Mouse (Mus musculus): ENCODE results near the gene Opn4. TPM values are rescaled to one million over a fixed set of nuclear protein-coding genes. Genes with fewer than 3 reads are reported as not detected.

Opn4 gene
- total RNA-seq, 1 experiment from 2014 or later: not detected

DNA sequence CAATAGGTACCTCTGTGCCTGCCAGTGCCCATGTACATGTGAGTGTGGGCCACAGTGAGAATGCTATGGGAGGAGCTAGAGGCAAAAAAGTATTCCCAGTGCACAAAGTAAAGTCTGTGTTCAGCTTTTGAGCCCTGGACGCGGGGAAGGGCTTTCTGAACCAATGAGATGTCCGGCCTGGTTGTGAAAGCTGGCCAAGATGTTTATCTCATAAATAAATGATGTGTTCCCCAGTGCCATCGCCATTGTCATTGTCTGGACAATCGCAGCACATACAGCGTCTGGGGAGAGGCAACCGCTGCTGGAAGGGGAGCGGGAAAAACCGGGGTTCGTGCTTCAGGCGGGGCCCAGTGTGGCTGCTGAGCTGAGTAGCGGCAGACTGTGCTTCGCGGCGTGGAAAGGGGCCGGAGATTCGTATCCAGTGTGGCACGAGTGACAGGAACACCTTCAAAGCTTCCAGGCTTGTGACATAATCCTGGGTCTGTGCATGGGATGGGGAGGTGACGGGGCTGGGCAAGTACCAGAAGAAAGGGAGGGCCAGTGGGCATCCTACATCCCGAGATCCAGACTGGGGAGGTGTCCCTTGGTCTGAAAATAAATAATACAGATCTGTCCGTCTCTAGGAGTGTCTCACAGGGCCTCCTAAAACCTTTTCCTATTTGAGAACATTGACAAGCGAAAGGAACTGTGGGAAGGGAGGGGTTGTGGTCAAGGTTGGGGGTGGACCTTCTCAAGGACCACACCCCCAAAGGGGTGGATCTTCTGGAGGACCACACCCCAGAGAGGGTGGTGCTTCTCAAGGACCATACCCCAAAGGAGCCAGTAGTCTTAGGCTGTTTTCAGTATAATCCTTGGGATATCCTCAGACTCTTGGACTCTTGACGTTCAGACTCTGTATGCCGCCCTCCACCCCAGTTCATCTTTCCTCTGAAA, 8.9 kb downstream of the Opn4 start:
- no peak for DNase-seq

DNA sequence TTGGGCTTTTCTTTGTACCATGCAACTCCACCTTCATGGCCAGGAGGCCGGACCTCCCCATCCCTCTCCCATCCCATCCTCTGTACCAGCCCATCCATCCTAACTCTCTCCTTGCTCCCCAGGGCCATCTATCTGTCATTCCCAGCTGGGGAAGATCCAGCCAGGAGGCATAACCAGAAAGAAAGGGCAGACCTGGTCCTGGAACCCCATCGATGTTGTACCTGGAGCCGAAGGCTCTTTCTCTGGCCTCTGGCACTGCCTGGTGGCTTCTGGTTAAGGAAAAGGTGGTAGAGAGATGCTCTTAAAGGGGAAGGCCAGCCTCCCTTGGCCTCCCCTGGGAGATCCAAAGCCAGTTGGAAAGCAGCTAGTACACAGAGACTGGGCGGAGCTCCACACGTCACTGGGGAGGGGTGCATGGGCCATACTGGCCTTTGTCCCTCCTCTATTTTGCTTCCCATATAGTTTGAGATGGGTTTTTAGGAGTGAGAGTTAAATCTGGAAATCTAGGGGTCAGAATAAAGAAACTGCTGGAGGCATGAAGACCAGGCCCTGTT, 9.8 kb downstream of the Opn4 start:
- no peak for DNase-seq

DNA sequence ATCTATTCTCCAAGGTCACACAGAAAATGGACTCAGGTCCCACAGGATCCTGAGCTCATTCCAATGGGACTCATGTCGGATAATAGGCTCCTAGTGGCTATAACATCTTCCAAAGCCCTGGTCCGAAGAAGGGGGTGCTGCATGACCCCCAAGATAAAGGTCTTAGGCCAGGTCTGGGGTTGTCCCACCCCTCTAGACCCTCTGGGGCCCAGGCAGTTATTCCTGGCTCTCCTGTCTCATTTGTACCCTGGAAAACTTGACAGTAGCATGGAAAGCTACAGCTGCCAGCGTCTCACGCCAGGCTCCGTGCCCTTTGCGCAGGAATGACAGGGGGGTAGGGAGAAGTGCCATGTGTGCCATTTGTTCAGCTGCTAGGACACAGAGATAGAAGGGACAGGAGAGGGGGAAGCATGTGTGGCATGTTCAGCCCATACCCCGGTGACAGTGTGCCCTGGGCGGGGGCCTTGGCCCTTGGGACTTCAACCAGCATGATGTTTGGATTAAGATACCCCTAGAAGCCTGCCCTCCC, 10.7 kb downstream of the Opn4 start:
- DNase-seq: no peak

DNA sequence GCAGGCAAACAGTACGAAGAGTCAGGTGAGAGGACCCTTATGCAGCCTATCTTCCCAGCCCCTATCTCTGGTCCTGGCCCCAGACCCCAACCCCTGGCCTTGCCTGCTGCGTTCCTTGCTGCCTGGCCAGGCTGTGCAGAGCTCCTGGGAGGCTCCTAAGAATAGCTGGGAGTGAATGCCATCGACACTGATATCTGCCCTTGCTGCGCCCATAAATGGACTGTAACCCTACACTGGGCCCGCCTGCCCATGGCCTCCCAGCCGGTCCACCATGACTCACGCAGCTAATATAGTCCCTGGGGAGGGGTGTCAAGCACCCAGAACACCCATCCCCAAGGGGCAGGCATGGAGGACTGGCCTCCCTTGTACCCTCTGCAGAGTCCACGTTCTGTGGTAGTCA, 11.4 kb downstream of the Opn4 start, which contains the start of gene Ldb3:
TSS of gene Ldb3 (minus strand) at position 185 of the 400 bp plus-strand sequence.
- DNase-seq: peak; percentile 20

DNA sequence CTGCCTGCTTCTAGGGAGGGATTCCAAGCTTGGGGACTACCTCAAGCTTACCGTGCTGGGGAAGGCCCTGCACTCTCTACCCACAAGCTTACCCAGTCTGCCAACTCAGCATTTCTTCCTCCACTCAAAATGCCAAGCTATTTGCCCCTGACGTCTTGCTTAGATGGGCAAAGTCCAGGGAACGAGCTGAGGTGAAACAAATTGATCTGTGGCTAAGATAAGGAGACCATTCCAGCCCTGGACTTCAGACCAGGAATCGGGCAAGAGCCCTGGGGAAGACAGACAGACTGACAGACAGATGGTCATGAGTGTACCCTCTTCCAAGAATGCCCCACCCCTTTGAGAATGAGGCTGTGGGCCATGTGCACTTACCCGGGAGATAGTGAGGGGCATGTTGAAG, 11.9 kb downstream of the Opn4 start:
- no peak for DNase-seq

DNA sequence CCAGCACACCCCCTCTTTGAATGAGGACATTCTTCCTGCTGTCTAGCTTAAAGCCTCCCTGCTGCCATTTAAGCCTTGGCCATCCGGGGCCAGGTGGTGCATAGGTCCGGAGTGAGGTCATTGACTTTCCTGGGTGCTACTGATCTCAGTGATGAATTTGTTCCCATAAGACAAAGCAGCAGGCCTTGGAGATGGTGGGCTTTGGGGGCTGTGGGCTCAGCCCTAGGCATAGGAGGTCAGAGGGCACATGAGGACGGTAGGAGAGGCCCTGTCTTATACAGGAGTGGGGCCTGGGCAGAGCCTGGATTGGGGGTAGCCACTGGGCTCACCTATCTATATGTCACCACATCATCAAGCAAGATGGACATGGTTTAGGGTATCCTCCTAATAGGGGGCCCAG, 13.1 kb downstream of the Opn4 start:
- DNase-seq: no peak

DNA sequence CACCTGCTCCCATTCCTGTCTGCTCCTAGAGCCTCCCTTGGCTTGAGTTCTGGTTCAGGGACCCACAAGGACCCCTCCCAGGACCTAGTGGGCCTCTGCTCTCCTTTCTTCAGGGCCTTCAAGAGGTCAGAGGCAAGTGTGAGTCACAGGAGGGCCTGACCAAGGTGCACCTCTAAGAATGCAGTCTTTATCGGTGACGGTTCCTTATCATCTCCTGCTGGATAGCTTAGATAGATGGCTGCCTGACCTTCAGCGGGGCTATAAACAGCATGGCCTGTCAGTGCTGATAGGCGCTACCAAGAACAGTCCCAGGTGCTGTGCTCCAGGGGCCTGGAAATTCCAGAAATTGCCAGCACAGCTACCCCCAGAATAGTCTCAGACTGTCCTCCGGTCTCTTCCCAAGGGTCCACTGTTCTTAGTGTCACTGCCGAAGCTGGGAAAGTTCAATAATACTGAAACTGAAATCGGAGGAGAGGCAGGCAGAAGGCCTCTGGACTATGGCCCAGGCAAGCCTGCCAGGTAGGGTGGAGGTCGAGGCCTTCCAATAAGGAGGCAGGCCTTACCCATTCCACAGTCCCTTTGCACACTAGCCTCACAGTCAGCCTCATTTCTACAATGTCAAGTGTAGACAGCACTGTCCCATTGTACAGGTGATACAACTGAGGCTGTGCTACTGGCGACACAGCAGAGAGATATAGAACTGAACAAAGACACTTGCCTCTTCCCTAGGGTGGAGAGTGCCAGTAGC, 14.4 kb downstream of the Opn4 start:
- DNase-seq: no peak

DNA sequence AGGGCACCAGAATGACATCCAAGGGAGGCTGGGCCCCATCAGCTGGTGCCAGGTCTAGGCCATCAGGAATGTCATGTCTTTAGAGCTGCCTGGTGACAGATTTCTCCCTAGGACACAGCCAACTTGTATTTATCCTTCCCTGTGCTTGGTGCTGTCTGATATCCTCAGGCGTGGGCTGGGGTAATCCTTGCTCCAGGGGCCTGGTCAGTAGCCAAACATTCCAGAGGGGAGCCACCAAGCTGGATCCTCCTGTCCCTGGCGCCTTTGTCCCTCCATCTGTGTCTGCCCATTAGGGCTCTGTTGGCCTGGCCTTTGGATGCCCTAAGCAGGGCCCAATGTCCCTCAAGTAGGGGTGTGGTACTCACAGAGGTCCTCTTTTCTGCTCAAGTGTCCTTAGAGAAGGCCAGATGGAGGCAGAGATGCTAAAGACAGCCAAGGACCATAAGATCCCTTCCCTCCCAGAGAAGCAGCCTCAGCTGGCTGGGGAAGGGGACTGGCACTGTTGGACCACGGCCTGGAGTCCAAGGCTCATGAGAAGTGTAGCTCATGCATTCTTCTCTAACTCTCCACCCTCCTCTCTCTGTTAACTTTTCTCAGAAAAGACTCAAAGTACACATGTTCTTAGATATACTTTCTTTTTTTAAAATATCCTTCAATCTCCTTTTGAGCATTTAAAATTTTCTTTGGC, 17.1 kb downstream of the Opn4 start:
- no peak for DNase-seq

DNA sequence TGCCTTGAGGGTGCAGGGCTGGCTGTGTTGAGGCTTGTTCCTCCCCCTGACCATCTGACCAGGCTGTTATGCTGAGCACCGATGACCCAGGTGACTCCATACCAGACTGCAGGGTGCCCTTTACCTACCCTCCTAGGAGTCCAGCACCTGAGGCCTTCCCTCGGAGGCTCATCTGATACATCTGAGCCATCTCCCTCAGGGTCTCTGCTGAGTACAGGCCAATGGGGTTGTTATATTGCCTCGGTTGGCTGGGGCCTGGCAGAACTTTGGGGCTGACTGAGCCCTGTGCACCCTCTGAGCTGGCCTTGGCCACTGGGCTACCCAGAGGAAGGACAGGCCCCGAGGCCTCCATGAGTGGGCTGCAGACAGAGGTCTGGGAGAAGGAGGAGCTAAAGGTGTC, 23.1 kb downstream of the Opn4 start:
- no peak for DNase-seq

DNA sequence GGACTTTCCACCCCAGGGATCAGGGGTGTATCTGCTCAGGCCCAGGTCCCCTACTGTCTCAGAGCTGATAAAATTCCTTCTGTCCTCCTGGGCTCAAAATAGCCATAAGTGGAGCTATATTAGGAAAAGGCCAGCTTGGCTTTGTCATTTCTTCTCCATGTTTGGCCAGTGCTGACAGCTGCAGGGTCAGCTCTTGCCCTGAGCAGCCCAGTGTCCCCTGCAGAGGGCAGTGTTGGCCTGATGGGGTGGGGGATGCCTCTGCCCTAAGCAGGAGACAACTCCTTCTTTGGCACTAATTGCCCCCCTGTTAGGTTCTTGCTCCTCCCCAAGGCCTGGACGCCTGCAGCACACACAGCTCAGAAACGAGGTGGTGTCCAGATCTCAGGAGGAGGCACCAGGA, 25.9 kb downstream of the Opn4 start:
- no peak for DNase-seq

DNA sequence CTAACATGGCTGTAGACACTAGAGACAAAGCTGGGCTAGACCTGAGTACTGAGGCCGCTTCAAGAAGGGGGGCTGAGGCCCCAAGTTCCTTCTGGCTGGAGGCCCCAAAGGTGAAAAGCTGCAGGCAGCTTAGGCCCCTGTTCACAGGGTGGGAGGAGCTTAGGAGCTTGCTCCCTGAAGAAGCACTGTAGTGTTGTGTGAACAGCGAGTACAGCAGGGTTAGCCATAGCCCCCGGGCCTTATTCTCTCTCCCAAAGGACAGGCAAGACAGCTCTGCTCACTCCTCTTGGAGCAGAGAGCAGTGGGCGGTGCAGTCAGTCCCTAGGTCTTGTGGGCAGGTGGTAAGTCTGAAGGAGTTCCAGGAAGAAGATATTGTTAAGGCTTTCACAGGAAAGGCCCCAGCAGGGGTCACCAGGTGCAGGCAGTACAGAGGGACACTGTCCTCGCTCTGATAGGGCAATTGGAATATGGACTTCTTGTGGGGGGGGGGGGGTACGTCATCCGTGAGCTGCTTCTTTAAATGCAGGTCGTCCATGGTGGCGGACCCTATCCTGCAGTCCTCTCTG, 26.5 kb downstream of the Opn4 start:
- no peak for DNase-seq

DNA sequence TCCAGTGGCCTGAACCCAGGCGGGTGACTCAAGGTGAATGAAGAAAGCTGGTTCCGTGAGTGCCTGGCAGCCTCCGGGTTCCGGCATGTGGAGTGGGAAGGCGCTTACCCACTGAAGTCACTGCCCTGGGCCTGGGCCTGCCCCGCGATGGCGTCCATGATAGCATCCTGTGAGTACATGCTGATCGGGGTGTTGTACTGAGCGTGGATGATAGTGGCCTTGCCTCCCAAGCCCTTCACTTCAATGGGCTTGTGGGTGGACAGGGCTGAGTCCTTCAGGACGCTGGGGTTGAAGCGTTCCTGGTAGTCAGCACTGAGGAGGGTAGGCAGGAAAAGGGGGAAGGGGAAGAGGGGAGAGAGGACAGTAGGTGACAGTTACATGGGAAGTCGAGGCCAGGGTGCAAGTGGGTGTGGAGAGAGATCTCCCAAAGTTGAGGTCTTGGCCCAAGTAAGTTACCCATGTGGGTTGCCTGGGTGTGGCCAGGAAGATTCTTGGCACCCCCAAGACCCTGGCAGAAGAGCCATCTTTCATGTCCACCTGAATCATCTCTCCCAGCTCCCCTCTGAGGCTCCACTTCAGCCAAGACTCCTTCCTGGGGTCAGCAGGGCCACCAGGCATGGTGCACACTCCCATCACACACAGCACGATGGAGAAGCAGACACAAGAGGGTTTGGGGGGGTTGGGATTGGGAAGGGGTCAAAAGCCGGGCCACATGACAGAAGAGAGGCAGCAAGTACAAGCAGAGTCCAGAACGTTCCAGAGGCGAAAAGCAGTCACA, 28.1 kb downstream of the Opn4 start:
- no peak for DNase-seq

DNA sequence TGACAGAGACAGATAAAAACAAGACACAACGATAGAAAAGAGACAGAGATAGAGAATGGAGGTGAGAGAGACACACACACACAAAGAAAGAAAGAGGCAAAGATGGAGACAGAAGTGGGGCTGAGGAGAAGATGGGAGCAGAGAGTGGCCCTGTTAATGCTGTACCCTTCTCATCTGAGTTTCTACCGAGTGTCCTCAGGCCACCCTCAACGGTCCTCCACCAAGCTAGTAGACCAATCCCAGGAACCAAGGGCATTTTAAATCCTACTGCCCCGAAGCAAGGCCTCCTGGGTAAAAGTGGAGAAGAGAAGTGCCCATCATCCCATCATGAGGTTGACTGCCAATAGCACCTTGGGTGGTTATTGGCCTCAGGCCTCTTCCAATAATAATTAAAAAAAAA, 29.0 kb downstream of the Opn4 start:
- no peak for DNase-seq

DNA sequence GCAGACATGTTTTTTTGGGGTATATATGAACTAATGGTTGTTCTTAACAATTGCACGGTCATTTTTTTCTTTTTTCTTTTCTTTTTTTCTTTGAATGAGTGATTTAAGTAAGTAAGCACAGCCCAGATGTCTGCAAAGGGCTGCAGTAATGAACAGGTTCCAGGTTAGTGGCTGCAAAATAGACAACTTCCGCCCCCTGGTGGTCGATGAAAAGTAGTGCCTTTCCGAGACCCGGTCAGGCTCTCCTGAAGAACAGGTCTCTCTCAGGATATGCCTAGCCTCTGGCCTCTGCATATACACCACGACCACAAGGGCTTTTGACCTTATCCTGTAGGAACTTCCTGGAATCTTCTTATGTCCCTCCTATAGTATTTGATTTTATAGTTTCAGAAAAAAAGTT, 29.6 kb downstream of the Opn4 start:
- DNase-seq: peak; percentile 84

DNA sequence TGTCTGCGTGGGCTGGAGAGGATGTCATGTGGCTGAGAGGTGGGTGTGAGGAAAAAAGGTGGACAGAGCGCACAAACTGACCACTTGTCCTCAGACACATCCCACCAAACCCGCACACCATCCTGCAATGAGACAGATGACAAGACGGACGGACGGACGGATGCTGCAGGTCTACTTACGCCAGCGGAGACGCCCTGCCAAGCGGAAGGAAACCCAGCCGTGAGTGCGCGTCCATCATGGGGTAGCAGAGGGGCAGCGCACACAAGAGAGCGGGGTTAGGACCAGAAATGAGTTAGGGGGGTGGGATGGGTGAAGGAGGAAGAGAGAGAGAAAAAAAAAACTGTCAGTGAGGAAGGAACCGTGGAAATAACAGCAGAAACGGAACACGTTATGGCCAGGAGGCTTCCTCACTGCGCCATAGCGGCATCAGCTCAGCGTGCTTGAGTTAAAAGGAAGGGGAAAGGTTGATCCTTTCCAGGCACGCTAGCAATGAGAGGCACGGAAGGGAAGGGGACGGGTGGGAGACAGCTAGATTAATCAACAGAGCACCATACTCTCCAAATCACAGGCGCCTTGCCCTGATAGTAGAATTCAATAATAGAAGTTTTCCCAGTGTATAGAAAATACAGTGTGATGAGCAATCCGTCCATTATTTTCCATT, 30.3 kb downstream of the Opn4 start:
- no peak for DNase-seq

DNA sequence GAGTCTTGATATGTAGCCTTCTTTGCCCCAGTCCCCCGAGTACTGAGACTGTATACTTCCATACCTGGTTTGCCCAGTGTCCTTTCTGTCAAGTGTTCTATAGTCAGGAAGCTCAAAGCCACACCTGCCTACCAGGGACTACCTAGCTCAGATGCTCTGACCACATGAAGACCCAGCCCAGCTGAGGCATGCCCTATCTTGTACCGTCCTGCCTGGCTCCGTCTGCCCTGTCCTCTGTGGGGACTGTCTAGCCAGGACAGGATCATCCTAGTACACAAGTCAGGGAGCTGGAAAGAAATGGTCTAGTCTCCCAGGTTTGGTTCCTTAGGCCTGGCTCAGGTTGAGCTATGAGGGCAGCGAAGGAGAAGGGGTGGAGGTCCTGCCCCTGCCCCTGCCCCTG, 31.3 kb downstream of the Opn4 start:
- DNase-seq: no peak

DNA sequence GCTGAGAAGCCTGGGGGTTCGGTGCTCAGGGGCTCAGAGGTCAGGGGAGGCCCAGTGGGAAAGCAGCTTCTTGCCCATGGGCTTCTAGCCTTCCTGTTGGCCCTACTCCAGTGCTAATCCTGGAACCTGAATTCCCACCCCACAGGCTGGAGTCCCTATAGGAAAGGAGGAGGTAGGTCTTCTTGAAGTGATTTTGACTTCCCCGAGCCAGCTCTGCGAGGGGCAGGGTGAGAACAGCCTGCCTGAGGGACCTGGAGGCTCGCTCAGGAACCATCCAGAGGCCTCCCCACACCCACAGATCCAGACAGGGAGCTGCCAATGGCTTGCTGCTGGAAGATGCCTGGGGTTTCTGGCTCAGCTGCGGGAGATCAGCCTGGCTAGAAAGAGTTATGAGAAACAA, 32.2 kb downstream of the Opn4 start:
- DNase-seq: no peak

DNA sequence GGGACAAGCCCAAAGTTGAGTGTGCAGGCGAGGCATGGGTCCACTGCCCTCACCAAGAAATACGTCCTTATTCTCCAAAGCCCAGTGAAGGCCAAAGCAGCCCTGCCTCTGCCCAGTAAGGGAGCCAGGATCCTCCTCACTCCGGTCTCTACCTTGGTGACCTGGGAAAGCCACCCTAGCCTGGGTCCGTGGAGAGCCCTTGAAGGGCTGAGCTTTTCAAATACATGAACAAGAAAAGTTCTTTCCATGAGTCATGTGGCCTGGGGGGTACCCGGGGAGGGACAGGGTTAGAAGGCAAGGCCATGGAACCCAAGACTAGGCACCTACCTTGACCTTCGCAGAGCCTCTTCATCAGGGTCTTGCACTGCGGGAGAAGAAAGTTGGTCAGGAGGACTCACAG, 33.4 kb downstream of the Opn4 start:
- no peak for DNase-seq

DNA sequence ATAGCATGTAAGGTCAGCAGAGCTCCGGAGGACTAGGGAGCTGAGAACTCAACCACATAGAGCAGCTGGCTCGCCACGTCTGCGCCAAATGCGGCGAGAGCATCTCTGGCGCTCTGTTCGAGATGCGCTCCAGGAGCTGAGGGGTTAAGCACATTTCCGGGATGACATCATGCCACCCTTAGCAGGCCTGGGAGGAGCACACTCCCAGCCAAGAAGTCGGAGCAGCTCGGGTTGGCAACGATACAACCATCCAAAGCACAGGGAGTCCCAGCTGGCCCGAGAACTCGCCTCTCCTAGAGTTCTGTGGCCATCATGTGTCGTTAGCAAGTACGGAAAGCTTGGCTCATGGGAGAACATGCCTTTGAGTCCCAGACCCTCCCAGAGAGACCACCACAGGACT, 34.2 kb downstream of the Opn4 start:
- DNase-seq: no peak

DNA sequence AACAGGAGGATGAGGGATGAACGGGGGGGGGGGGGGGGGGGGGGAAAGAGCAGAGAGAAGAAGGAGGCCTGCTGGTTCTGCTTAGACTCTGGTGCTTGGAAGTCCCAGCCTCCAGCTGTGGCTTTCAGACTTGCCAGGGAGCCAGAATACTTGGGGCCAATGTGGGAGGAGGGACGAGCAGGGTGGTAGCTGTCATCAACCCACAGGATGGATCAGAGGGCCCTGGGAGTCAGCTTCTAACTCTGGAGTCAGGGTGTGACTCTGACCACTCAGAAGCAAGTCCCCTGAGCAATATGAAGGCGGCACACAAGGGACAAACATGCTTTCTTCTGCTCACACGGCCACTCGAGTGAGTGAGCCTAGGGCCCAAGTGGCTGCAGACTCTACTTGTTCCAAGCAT, 35.3 kb downstream of the Opn4 start:
- DNase-seq: no peak

DNA sequence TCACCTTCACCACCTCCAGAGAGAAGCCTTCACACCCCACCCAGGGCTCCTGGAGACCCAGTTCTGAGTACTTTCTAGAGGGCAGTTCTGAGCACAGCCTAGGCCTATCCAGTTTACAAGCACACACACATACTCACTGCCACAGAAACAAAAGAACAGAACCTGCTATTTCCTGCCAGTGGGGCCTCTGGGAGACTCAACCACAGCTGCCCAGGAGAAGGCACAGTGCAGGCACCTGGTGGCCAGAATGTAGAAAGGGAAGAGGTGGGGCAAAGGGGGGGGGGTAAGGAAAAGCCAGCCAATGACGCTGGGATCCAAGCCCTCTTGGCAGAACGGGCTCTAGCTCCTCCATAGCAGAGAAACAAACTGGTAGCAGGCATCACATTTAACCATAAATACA, 37.5 kb downstream of the Opn4 start:
- no peak for DNase-seq
